Mouse (Mus musculus): ENCODE data around the gene Hoxa6. TPM values are rescaled to one million over a fixed set of nuclear protein-coding genes. Genes with fewer than 3 reads are reported as not detected.
A peak's percentile ranks its signal among the peaks of the same experiment; 100 is the strongest.

Gene Hoxa6
- total RNA-seq, 2 experiments from 2014 or later = 0.74 to 1.3 TPM

DNA sequence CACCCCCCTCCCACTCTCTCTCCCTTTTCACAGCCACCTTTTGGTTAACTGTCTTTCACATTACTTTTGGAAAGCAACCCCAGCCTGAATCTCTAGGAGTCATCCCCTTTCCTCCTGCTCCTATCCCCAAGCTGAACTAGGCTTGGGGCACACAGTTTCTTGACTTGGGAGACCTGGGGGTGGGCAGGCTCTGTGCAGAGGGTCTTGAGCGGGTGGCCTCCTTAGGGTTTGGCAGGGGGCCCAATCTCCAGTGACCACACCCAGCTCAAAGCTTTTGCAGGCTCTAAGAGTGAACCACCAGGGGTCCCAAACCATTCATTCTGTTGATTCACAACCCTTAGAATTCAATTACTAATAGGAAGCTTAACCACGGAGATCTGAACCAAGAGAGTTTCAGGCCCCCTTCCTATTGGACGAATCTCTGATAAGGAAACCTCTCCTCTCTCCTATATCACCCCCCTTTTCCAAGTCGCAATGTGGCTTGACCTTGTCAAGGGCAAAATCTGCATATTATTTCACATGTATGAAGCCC is 34.3 kb upstream of the Hoxa6 start:
- DNase-seq = no peak
- intact Hi-C loops (cut with DNase I; ENCODE audit: low total_unique reads) = no loop called here

DNA sequence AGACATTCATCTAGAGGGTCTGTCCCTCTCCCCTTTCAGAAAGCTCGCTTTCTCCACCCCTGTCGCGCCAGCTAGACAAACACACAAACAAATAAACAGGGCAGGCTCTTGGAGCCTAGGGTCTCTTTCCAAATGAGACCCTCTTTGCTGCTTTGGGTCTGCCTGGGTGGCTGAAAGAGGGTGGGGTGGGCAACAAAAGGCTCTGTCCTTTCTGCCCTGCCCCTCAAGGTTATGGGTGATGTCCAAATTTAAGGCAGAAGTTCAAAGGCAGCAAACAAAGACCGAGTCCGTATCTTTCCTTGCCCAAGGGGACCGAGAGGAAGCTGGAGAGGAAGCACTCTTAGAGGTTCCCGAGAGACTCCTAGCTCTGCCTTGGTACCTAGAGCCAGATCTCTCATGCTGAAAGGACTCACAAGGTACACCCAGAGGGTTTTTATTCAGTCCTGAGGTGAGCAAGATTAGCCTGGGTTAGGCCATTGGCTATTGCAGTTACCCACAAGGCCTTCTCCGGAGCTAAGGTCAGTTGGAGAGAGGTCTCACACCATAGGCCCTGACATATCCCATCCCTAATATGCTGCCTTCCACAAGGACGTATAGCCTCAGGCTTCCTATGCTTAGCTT is 32.6 kb upstream of the Hoxa6 start:
- no peak for DNase-seq

DNA sequence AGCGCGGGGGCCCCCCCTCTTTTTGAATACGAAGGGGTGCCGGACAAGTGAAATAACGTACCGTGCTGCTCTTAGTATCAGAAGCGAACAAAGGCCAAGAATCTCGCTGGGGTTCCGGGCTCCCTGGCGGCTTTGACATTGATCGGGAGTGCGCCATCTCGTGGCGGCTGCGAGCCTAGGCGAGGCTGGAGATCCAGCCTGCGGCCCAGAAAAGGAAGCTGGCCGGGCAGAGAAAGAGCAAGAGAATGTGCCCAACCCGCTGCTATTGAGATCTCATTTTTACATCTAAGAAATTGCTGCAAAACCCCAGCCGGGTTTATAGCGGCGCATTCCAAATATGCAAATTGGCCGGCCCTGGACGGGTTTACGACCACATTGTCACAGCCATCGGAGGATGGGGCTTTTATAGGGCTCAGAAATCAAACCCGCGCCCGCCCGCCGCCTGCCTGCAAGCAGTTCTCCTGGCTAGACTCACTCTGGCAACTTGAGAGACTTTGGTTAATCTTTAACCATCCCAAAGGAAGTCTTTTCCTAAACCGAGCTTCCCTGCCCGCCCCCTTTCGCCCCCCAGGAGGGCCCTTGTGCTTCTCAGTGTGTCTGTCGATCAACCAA is 32.0 kb upstream of the Hoxa6 start, which contains the start of gene Hoxa10:
Gene Hoxa10 (minus strand): TSS at position 466 of the 612 bp plus-strand sequence.
- DNase-seq = peak; percentile 93
- intact Hi-C loops (cut with DNase I; ENCODE audit: low total_unique reads) = no loop called here

More for the DNA sequence above, 32.6 kb upstream of the Hoxa6 start:
- intact Hi-C loops (cut with DNase I; ENCODE audit: low total_unique reads) = no loop called here

DNA sequence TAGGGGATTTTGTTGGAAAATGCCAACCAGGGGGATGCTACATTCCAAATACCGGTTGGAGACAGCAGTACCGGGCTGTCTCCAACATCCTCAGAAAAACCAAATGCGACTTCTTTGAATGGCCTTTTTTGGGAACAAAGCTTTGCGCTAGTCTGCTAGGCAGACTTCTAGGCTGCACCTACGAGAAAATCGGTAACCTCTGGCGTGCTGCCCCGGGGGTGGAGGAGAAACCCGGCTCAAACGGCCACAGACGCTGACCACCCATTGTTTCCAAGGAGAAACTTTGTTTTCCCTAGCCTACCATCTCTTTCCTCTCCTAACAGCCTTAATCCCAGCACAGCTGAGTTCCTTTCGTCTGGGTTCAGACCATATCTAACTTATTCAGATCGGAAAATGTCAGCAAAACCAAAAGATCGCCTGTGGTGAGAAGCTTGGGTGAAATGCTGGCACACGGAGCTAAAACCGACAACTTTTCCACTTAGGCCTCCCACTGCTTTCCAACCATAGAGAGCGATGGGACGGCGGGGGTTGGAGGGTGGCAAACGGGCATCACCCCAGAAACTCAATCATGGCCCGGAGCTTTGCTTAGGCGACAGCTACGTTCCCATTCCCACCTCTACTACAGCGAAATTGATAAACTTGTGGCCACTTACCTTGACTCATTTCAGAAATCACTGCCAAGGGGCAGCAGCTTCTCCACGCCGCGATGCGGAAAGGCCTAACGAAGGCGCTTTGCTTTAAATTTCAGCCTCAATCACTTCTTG is 31.3 kb upstream of the Hoxa6 start:
- intact Hi-C loops (cut with DNase I; ENCODE audit: low total_unique reads) = no loop called here
- DNase-seq = no peak

DNA sequence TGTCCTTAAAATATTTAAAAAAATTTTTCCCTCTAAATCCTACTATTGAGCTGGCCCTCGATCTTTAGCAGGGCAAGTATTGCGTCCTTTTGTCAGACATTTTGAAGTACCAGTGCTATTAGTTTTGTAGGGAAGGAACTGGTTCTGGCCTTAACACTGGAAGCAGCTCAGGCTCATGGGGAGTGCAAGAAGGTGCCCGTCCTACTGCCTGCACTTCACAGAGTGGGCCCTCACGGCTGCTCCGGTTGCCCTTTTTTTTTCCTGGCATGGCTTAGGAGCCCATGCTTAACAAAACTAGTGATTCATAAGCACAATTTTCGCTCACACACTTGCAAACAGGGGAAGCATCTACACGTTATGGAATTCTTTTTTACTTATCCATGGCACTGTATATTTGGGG is 30.5 kb upstream of the Hoxa6 start:
- no peak for DNase-seq
- intact Hi-C loops (cut with DNase I; ENCODE audit: low total_unique reads) = no loop called here

DNA sequence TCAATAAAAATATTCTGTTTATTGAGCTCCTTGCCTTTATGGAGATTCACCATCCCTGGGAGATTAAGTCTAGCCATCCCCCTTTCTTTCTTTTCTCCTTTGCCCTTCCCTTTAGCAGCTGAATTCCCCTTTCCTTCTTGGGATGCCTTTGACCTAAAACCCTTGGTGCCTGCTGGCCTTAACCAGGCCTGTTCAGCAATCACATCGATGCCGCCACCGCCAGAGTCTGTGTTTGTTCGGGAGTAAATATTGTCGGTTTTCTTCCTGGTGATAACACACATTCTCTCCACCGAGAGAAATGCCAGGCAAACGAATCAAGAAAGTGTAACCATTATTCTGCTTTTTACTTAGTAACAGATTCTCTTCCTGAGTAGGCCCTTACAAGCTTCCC is 29.6 kb upstream of the Hoxa6 start:
- intact Hi-C loops (cut with DNase I; ENCODE audit: low total_unique reads) = no loop called here
- DNase-seq = no peak

DNA sequence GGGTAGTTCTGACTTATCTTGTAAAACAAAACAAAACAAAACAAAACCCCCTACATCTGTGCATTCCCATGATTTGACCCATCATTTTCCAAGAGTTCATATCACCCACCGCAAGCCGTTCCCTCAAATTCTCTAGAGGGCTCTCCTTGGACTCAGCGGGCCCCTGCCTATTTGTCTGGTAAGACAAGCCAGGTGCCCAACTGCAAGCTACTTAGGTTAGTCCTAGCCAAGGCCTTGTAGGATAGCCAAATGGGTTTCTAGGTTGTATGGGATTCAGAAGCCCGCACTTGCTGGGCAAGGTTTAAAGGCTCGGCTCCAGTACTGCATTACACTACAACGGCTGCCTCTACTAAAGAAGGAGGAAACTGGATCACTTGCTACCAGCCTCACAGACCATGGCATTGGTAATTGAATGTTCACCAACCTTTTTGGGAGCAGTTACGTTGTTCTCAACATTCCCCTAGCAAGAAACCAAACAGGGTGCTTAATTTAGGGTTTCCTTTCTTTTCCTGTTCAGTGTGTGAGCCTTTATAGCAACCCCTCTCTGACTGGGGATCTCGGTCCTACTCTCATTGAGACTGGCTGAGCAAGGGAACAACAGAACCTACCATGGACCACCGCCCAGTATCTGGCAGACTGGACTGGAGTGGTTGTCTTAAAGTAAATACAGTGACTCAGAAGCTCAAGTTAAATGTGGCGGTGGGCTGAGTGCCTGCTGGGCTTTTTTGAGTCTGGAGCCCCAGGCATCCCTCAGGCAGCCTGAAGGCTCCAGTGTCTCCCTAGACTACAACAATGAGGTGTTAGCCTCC is 29.0 kb upstream of the Hoxa6 start:
- intact Hi-C loops (cut with DNase I; ENCODE audit: low total_unique reads) = no loop called here

DNA sequence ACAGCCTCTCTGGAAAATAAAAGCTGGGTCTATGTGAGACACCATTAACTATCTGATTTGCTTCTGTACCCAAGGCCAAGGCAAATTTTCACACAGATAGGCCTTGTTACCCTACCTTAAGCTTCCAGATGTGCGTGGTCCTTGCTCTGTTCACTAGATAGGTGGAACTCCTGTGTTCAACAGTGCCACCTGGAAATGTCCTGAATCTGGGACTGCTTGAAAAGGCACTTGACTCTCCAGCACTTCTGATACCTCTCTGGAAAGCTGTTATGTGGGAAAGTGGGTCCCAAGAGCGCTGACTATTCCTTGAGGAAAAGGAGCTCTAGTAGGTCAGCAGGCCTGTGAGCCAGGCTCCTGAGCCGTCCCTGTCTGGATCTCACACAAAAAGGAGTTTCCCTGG is 28.3 kb upstream of the Hoxa6 start:
- intact Hi-C loops (cut with DNase I; ENCODE audit: low total_unique reads) = no loop called here
- no peak for DNase-seq

More for the DNA sequence above, 29.0 kb upstream of the Hoxa6 start:
- DNase-seq = no peak

DNA sequence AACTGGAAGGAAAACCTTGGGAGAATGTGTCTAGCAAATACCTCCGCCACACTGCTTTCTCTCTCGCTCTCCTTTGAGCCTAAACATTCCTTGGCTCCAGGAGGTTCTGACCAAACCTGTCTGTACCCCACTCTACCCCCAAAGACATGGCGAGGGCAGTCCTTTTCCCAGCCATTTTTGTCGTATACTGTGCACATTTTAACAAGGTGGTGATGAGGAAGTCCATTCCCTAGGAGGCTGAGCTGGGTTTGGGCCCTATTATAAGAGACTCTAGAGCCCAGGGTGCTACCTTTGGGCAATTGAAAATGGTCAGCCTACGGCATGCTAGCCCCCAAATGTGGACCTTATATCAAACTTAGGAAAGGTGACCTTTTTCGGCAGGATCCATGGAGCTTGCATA is 27.3 kb upstream of the Hoxa6 start:
- DNase-seq = no peak
- intact Hi-C loops (cut with DNase I; ENCODE audit: low total_unique reads) = no loop called here

DNA sequence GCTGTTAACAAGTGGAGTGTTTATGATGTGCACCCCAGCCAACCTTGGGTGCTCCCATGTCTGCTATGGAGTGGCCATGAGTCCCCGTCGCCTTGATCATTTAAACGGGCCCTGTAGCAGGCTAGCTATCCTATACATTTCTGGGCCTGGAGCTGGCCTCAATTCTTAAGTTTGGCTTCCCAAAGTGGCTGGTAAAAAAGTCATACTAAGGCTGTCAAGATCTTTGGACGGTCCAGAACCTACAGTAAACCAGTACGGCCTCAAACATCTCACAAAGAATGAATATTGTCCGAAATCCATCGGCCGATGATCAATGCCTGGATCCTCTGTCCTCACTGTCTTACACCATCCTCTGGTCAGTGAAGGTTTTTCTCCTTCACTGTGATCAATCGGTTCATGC is 26.7 kb upstream of the Hoxa6 start:
- no peak for DNase-seq

DNA sequence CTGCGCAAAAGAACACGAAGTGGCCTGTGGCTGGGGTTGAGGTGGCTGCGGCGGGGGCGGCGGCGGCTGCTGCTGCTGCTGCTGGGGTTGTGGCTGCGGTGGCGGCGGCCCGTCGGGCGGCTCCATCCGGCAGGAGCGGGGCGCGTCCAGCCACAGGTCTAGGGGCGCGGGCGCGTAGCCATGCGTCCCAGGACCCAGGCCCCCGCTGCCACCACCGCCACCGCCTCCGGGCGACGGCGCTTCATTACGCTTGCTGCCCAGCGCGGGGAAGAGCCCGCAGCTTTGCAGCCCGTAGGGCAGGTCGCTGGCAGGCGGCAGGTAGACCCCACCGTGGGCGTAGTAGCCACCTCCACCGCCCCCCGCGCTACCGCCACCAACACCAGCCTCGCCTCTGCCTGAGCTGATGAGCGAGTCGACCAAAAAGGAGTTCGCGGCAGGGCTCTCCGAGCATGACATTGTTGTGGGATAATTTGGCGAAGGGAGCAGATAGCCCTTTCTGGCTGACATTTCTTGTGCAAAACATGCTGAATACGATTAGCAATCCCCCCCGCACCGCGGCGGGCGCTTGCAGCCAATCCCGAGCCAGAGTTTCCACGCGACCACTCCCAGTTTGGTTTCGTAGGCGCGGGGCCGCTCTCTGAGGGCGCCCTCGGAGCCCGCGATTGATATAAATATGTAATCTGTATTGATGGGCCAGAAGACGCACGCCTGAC is 26.1 kb upstream of the Hoxa6 start:
- intact Hi-C loops (cut with DNase I; ENCODE audit: low total_unique reads) = no loop called here
- peak; percentile 71 for DNase-seq

More for the DNA sequence above, 26.7 kb upstream of the Hoxa6 start:
- intact Hi-C loops (cut with DNase I; ENCODE audit: low total_unique reads) = no loop called here

DNA sequence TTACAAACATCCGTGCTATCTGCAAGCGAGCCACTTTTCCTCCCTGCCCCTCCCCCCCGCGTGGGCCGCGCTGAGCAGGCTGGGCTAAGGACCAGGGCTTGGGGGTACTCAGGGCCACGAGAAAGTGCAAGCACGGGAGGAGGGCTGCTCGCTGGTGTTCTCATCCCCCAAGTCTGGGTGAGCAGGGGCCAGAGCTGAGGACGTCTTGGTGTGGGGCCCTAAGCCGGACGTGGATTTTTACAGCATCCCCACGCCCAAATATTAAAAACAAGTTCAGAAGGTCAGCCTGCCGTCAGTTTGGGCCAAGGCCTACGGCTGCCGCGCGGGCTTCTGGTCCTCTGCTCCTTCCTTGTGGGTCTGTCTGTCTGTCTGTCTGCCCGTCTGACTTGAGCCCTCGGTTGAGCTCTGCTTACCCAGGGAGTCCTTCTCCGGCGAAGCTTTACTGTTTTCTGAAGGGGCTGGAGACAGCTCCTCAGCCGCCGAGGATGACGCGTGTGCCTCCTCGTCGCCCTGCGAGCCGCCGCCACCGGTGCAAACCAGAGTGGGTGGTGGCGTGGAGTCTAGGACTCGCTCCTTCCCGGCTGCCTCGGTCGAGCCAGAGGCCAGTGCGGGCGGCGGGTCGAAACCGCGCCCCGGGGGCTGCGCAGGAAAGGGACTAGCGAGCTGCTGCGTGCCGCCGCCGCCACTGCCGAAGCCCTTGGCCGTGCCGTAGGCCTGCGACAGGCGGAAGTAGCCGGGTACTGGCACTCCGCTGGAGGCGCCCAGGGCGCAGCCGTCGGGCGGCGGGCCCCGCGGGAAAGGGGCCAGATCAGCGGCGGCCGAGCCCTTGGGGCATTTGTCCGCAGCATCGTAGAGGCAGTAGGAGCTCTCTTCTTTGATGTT is 25.3 kb upstream of the Hoxa6 start:
- peak; percentile 87 for DNase-seq
- intact Hi-C loops (cut with DNase I; ENCODE audit: low total_unique reads) = no loop called here

DNA sequence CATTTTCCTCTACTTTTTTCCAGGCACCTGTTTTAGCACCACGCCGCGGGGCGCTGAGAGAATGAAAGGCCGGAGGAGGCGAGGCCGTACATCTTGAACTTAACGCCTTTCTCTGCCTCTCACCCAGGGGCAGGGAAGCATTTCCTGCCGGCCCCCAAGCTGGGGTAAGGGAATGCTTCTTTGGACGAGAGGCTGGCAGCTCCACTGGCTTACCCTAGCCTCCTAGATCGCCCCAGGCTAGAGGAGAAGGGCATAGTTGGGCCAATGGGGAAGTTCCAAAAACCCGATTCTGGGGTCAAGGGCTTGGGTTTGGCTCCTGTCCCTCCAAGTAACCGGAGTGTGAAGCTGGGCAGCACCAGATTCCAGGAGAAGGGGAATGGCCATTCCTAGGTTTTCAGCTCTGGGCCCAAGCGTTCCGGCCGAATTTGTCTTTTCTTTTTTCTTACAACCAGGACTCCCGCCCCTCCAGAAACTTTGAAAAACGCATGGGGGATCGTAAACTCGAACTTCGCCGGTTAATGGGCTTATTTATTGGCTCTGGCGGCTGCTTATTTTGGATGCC is 24.5 kb upstream of the Hoxa6 start:
- intact Hi-C loops (cut with DNase I; ENCODE audit: low total_unique reads) = no loop called here

DNA sequence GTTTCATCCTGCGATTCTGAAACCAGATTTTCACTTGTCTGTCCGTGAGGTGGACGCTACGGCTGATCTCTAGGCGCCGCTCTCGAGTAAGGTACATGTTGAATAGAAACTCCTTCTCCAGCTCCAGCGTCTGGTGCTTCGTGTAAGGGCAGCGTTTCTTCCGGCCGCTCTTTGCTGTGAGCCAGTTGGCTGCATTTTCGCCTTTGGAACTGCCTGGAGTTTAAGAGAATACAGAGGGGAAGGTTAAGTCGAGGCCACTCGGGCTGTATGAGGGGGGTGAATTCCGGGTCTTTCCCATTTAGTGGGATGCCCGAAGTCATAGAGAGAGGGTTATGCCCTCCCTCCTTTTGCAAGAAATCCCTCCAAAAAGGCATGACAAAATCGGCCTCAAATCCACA is 24.0 kb upstream of the Hoxa6 start:
- DNase-seq = peak; percentile 67
- intact Hi-C loops (cut with DNase I; ENCODE audit: low total_unique reads) = no loop called here

More for the DNA sequence above, 24.5 kb upstream of the Hoxa6 start:
- peak; percentile 35 for DNase-seq

DNA sequence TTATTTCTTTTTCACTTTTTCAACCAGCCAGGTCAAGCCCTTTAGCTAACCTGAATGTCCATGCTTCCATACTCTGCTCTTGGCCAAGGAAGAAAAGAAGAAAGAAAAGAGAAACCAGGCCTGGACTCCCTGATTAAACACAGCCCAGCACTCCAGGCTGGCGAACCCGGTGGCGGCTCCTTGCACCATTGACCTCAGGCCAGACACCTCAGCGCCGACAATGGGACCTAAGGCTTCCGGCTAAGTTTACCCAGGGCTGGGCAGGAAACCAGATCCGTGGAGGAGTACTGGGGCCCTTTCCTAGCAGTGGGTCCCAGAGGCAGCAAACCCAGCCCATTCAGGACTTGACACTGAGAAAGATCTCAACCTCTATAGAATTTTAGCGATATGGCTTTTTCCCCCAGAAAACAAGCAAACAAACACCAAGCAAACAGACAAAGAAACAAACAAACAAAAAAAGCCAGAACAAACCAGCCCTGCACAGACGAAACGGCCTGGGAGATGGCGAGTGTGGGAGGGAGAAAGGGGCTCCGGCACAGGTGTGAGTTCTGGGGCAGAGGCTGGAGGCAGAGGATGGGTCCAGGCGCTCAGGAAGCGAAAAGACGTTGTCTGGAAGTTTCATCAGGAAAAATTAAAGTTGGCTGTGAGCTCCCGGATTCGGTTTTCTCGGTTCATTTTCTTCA is 23.5 kb upstream of the Hoxa6 start:
- no peak for DNase-seq

DNA sequence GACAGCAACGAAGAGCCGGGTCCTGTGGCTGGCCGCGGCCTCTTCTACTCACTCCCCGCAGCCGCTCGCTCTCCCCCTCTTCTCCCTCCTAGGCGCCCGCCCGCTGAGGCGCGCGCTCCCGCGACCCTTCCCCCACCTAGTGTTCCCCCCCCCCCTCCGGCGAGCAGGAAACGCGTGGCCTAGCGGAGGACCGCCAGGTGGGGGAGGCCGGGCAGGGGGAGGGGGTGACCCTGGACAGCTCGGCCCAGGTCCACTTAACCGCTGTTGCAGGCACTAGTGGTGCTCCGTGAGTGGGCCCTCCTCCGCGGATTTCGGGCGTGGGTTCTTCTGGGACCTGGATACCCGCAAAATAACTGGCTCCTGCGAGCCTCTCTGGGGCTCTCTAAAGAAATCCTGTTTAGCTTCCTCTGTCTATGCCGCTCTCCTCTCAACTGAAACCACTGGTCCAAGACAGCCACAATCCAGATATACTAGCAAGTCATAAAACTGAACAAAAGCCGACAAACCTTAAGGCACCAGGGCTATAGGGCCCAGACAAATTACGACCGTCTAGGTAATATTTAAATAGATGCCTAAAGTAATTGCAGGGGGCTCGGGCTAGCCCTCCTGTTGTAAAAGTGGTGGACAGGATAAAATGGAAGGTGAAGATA is 22.1 kb upstream of the Hoxa6 start, which contains the start of gene Hoxa9:
Gene Hoxa9 (minus strand): TSS at position 574 of the 650 bp plus-strand sequence.
- intact Hi-C loops (cut with DNase I; ENCODE audit: low total_unique reads) = no loop called here
- peak; percentile 61 for DNase-seq

More for the DNA sequence above, 23.5 kb upstream of the Hoxa6 start:
- intact Hi-C loops (cut with DNase I; ENCODE audit: low total_unique reads) = no loop called here
